Mouse (Mus musculus) Patski (cell line): ENCODE measurements at regions not wholly inside any gene's neighbourhood (a gene's known extent, or its start where the extent isn't known, plus 50 kb on each side); places are given as distances from the start of the nearest gene placed in this dataset.

ENCODE experiments used
- ATAC-seq: fragments of 100-300 bp; one replicate; pipeline ENCODE4 v1.8.0; 2021
- CTCF ChIA-PET: fragments of 350-600 bp; sonication (Branson Sonifier 250); formaldehyde crosslinking; loops from one replicate; lab custom pipeline; 2022; ENCODE audit warnings: inconsistent platforms; lab: Charles Lee
- POLR2A ChIA-PET: fragments of 350-600 bp; sonication (Branson Sonifier 250); formaldehyde crosslinking; loops from one replicate; lab custom pipeline; 2022; ENCODE audit warnings: antibody characterized with exemption, inconsistent platforms; lab: Charles Lee
- DNase-seq: peaks from one replicate; pipeline ENCODE4 v3.0.0-alpha.2; 2011; ENCODE audit warnings: low read depth, low spot score
- H3K27me3 ChIP-seq: fragments of 371-371 bp; one replicate; pipeline ENCODE4 v1.5.1; 2021
- CTCF ChIP-seq: fragments of 100-300 bp; IDR thresholded peaks from one replicate; pipeline ENCODE4 v1.5.1; 2021
- in situ Hi-C: fragments of 300-500 bp; cut with MboI; formaldehyde crosslinking; loops from 3 replicates; pipeline ENCODE4 v1.11.1; 2018; ENCODE audit warnings: low pct_unique_long_range_greater_than_20kb, mixed read lengths

GRCm38 (mm10) chr11:20459140-20459539, 83.9 kb upstream of the Sertad2 start:
- CTCF ChIA-PET = interaction anchor here (0.9 to 1.4 kb wide), 3 partner anchors 8 to 232 kb away, joined by 4 to 10 read pairs (median 5); no protein-coding TSS in a partner anchor
- DNase-seq = no peak
- TF ChIP-seq CTCF = no peak
- no peaks in the 10 kb centered on the region for H3K27me3 ChIP-seq
- POLR2A ChIA-PET = no interaction called here
- ATAC-seq = no peak
- in situ Hi-C loops = loop anchor here (5.0 to 25.0 kb wide), 3 partner anchors 178 to 453 kb away; no protein-coding TSS in a partner anchor

GRCm38 (mm10) chr11:20460501-20460921, 82.5 kb upstream of the Sertad2 start:
- no peaks in the 10 kb centered on the region for H3K27me3 ChIP-seq
- in situ Hi-C loops = loop anchor here (25.0 kb wide), 1 partner anchor 452 kb away; no protein-coding TSS in a partner anchor
- DNase-seq (no peak), ATAC-seq (no peak)
- CTCF ChIA-PET = interaction anchor here (1.4 kb wide), 1 partner anchor 9 kb away, joined by 4 read pairs; no protein-coding TSS in a partner anchor
- POLR2A ChIA-PET = interaction anchor here (2.1 kb wide), 1 partner anchor 172 kb away, joined by 7 read pairs; no protein-coding TSS in a partner anchor
- no peak for TF ChIP-seq CTCF

- ATAC-seq = no peak
- CTCF ChIA-PET = interaction anchor here (1.7 kb wide), 1 partner anchor 10 kb away, joined by 6 read pairs; no protein-coding TSS in a partner anchor
- H3K27me3 ChIP-seq = no peaks in the 10 kb centered on the region
- POLR2A ChIA-PET = no interaction called here
- DNase-seq = no peak
- in situ Hi-C loops = loop anchor here (25.0 kb wide), 1 partner anchor 450 kb away; no protein-coding TSS in a partner anchor
- TF ChIP-seq CTCF = no peak
Observed at GRCm38 (mm10) chr11:20462076-20462475, 81.0 kb upstream of the Sertad2 start.

GRCm38 (mm10) chr11:20463173-20463681, 79.8 kb upstream of the Sertad2 start:
- ChIA-PET POLR2A (interaction anchor here (0.6 kb wide), 1 partner anchor 12 kb away, joined by 3 read pairs; no protein-coding TSS in a partner anchor), CTCF (interaction anchor here (1.1 to 1.3 kb wide), 2 partner anchors 8 to 10 kb away, joined by 3 to 5 read pairs; no protein-coding TSS in a partner anchor)
- no peak for TF ChIP-seq CTCF
- no peak for DNase-seq
- H3K27me3 ChIP-seq = no peaks in the 10 kb centered on the region
- ATAC-seq = no peak
- in situ Hi-C loops = loop anchor here (25.0 kb wide), 1 partner anchor 449 kb away; no protein-coding TSS in a partner anchor

- DNase-seq = no peak
- TF ChIP-seq CTCF = no peak
- ChIA-PET CTCF (interaction anchor here (0.9 to 1.1 kb wide), 2 partner anchors 11 to 17 kb away, joined by 3 to 4 read pairs; no protein-coding TSS in a partner anchor), POLR2A (no interaction called here)
- H3K27me3 ChIP-seq = no peaks in the 10 kb centered on the region
- ATAC-seq = no peak
- in situ Hi-C loops = loop anchor here (25.0 kb wide), 1 partner anchor 448 kb away; no protein-coding TSS in a partner anchor
Observed at GRCm38 (mm10) chr11:20464564-20464963, 78.5 kb upstream of the Sertad2 start.

GRCm38 (mm10) chr11:20466591-20466990, 76.5 kb upstream of the Sertad2 start:
- DNase-seq (no peak), ATAC-seq (no peak)
- no peaks in the 10 kb centered on the region for H3K27me3 ChIP-seq
- POLR2A ChIA-PET = interaction anchor here (0.8 kb wide), 1 partner anchor 14 kb away, joined by 3 read pairs; no protein-coding TSS in a partner anchor
- no peak for TF ChIP-seq CTCF
- in situ Hi-C loops = loop anchor here (25.0 kb wide), 1 partner anchor 446 kb away; no protein-coding TSS in a partner anchor
- CTCF ChIA-PET = interaction anchor here (0.9 to 1.2 kb wide), 3 partner anchors 8 to 12 kb away, joined by 3 to 4 read pairs (median 4); no protein-coding TSS in a partner anchor

- no peaks in the 10 kb centered on the region for H3K27me3 ChIP-seq
- DNase-seq (no peak), ATAC-seq (no peak)
- ChIA-PET CTCF (interaction anchor here (0.9 to 1.6 kb wide), 4 partner anchors 8 to 14 kb away, joined by 4 to 5 read pairs (median 4); no protein-coding TSS in a partner anchor), POLR2A (interaction anchor here (0.5 to 0.8 kb wide), 2 partner anchors 64 to 74 kb away, joined by 3 to 4 read pairs; no protein-coding TSS in a partner anchor)
- TF ChIP-seq CTCF = no peak
- in situ Hi-C loops = loop anchor here (25.0 kb wide), 1 partner anchor 444 kb away; no protein-coding TSS in a partner anchor
Observed at GRCm38 (mm10) chr11:20468319-20469018, 74.6 kb upstream of the Sertad2 start.

- peak; percentile 27 for DNase-seq
- CTCF ChIA-PET = interaction anchor here (0.9 to 1.6 kb wide), 3 partner anchors 8 to 14 kb away, joined by 4 read pairs; no protein-coding TSS in a partner anchor
- peak; percentile 51 for ATAC-seq
- in situ Hi-C loops = loop anchor here (25.0 kb wide), 1 partner anchor 443 kb away; no protein-coding TSS in a partner anchor
- H3K27me3 ChIP-seq = no peaks in the 10 kb centered on the region
- POLR2A ChIA-PET = interaction anchor here (0.5 kb wide), 1 partner anchor 73 kb away, joined by 4 read pairs; no protein-coding TSS in a partner anchor
- no peak for TF ChIP-seq CTCF
Observed at GRCm38 (mm10) chr11:20469368-20469767, 73.7 kb upstream of the Sertad2 start.

- ATAC-seq (no peak), DNase-seq (no peak)
- in situ Hi-C loops = loop anchor here (25.0 kb wide), 1 partner anchor 442 kb away; no protein-coding TSS in a partner anchor
- ChIA-PET CTCF (no interaction called here), POLR2A (interaction anchor here (0.7 kb wide), 1 partner anchor 139 kb away, joined by 3 read pairs; no protein-coding TSS in a partner anchor)
- no peaks in the 10 kb centered on the region for H3K27me3 ChIP-seq
- TF ChIP-seq CTCF = no peak
Observed at GRCm38 (mm10) chr11:20470396-20470795, 72.7 kb upstream of the Sertad2 start.

- no peak for ATAC-seq
- no peak for DNase-seq
- ChIA-PET CTCF (interaction anchor here (1.0 to 1.6 kb wide), 3 partner anchors 10 to 218 kb away, joined by 3 to 6 read pairs (median 4); no protein-coding TSS in a partner anchor), POLR2A (no interaction called here)
- in situ Hi-C loops = loop anchor here (25.0 kb wide), 1 partner anchor 440 kb away; no protein-coding TSS in a partner anchor
- TF ChIP-seq CTCF = no peak
- H3K27me3 ChIP-seq = no peaks in the 10 kb centered on the region
Observed at GRCm38 (mm10) chr11:20472336-20472735, 70.7 kb upstream of the Sertad2 start.
